Mouse (Mus musculus) adrenal gland, postnatal 10 days (tissue): ENCODE measurements around the gene Sulf2. TPM values are rescaled to one million over a fixed set of nuclear protein-coding genes. Genes with fewer than 3 reads are reported as not detected.
A peak's percentile ranks its signal among the peaks of the same experiment; 100 is the strongest.

ENCODE experiments used
- DNase-seq: peaks from one replicate; pipeline ENCODE4 v3.0.0; 2021; ENCODE audit warnings: mixed read lengths
- total RNA-seq, 2 experiments: library from RNA; stranded (reverse); gene quantifications; 2 replicates each; pipeline ENCODE4 v1.2.3; 2021

Gene Sulf2
- total RNA-seq, 2 experiments from 2014 or later: 54.5 to 62.8 TPM

DNA sequence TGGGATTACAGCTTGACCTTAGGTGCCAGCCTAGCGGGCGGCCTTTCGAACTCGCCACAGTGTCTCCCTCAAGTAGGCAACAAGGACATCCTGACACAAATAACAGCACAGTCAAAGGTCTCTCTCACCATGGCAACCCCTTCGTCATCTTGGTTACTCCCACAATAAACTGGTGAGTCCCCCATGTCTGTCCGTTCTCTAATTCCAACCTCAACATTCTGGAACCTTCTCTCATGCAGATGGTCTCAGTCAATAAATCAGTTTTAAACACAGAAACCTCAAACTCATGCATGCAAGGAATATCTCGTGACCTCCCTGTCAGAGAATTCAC, 39.2 kb downstream of the Sulf2 start:
- no peak for DNase-seq

DNA sequence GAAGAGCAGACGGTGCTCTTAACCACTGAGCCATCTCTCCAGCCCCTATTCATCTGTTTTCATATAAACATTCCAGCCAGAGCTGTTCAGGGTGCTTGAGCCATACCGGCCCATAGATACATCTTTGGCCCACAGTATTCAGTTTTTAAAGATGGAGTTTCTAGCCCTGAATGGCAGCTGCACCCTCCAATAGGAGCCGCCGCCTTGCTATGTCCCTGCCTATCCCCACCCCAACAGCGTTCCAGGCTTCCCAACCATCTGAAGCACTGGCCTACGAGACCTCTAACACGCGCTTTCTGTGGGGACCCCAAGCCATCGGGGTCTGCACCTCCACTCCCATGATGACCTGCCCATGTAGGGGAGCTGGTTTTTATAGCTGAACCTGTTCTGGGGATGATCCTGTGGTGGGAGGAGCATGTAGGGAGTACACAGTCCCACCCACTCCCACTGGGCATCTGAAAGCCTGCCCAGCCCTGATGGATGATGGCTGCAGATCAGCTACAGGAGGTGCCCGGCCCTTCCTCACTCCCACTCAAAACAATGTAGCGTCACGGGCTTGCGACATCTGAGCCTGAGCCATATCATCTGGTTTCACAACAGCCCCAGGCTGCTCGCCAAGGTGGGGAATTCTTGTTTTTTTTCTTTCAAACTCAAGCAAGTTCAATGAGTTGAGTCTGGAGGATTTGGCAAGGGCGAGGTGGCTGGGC, 39.7 kb downstream of the Sulf2 start:
- peak; percentile 90 for DNase-seq

DNA sequence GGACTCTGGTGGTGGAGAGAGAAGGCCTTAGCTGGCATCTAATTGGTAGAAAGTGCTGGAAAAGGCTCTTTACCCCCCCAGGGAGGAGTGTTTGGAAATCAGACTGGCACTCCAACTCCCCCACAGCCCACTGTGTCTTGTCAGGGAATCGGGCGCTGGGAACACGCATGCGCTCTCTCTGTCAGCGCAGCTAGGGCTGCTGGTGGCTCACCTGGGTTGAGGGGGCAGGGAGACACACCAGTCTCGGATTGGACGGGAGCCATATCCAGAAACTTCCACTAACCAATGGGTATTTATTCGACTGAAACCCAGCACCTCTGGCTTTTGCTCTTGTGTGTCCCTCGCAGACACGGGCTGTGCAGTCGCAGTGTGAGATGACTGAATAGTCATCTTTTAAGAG, 42.5 kb downstream of the Sulf2 start:
- DNase-seq: peak; percentile 47

- no peak for DNase-seq
Measured at GRCm38 (mm10) chr2:166111831-166112250, 43.6 kb downstream of the Sulf2 start.

DNA sequence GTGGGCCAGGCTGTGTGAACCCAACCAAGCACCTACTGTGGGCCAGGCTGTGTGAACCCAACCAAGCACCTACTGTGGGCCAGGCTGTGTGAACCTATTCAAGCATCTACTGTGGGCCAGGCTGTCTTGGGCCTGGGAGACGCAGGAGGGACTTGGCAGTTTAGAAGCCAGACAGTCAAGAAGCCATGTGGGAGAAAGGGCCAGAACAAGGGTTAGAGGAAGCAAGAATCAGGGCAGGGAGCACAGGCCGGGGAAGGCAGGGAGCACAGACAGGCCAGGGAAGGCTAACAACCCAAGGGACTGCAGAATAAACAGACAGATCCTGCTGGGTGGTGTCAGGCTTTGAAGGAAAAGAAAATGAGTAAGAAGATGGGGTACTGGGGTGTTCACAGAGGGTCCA, 44.2 kb downstream of the Sulf2 start:
- DNase-seq: peak; percentile 52

DNA sequence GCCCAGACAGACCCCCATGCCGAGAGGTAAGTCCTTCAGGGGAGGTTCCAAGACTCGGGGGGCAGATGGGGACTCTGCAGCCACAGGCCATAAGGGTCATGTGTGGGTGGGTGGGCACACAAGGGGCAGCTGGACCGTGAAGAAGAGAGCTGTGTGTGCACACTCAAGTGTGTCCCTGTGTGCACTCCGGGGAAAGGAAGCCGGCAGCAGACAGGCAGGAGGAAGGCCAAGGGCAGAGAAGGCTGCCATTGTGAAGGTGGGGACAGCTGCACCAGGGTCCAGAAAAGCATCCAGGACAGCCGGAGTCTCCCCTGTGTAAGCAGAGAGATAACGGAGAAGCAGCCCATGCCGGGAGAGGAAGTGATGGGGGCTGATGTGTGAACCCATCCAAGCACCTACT, 44.7 kb downstream of the Sulf2 start:
- DNase-seq: no peak

DNA sequence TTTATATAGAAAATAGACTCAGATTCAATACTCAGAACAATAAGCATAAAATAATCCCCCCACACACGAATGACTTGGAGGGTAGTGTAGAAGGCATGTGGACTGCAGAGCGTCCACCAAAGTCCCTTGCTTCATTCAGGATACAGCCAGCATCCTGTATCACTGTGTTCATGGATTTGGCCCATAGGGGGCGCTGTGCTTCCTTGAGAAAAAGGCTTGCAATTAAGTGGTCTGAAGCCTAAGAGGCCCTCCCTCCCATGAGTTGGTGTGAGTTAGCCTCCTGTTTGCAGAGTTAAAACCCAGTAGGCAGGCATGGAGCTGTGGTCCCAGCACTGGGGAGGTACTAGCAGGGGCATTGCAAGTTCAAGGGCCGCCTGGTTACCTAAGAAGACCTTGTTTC, 47.1 kb downstream of the Sulf2 start:
- DNase-seq: peak; percentile 93

GRCm38 (mm10) chr2:166107911-166108310, 47.6 kb downstream of the Sulf2 start:
- no peak for DNase-seq

DNA sequence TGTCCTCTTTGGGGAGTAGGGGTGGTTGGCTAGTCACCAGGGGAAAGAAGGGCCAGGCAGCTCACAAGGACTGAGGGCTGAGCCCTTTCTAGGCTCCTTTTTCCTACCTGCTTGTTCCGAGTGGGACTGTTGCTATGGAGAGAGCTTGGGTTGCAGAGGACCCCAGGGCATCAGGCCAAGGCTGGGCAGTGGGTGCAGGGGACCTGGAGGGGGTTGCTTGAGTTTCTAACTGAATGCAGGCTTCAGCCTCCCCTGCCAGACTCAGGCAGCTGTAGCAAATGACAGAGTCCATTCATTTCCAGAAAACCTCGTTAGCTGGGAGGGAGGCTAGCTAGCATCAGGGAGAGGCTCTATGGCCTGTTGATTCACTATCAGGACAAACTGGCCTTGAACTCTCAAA, 48.8 kb downstream of the Sulf2 start:
- no peak for DNase-seq

- DNase-seq: no peak
Measured at GRCm38 (mm10) chr2:166105911-166106310, 49.6 kb downstream of the Sulf2 start.

- DNase-seq: no peak
Measured at GRCm38 (mm10) chr2:166102893-166103292, 52.6 kb downstream of the Sulf2 start.

DNA sequence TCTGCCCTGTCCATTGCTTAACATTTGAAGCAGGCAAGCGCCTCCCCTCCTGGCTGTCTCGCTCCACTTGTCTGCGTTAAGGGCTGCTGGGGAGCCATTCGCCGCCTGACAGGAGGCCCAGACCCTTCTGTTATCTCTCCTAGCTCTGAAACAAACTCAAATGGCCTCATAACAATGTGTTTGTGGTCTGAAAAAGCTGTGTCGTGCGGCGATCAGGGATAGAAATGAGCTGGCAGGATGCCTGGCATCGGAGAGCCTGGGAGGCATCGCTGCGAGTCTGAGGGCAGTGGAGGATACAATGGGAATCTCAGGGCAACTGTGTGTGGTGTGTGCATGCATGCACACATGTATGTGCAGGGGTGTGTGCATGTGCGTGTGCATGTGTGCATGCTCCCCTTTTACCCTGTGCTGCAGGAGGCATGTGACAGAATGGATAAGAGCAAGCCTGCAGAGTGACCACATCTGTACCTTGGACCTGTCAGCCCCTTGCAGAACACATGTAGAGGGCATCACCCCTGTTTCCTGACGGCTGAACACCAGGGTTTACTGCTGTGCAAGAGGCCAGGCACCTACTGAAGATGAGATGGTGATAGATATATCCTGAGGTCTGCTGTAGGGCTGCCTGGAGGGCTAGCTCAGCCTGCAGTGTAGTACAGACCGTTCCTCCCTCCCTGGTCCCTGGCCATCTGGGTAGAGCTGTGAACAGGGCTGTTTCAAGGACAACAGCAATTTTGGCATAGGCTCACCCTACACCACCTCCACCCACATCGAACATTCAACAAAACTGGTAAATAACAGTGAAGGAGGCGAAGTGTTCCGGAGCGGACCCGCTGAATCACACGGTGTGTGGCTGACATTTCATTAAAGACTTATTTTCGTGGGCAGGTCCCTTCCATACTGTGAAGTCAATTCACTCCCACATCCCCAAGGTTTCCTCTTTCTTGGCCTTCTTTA, 54.9 kb downstream of the Sulf2 start:
- DNase-seq: no peak

GRCm38 (mm10) chr2:166098292-166098933, 57.0 kb downstream of the Sulf2 start:
- no peak for DNase-seq

- peak; percentile 58 for DNase-seq
Measured at GRCm38 (mm10) chr2:166097443-166098291, 57.8 kb downstream of the Sulf2 start.

GRCm38 (mm10) chr2:166096834-166097233, 58.6 kb downstream of the Sulf2 start:
- DNase-seq: no peak

DNA sequence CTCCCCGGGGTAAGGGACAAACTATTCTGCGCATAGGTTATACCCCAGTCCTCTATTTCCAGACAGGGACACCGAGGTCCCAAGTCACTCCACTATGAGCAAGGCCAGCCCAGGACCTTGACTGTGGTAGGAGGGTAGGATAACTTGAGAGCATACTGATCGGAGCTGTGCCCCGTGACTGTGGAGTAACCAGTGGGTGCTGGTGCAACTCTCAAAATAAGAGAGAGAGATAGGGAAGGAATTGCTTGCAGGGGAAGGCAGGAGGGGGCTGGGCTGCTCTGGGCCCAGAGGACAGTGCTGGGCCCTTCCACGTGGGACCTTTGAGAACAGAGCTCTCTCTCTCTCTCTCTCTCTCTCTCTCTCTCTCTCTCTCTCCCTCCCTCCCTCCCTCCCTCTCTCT, 59.2 kb downstream of the Sulf2 start:
- DNase-seq: no peak

- no peak for DNase-seq
Measured at GRCm38 (mm10) chr2:166092412-166092811, 63.1 kb downstream of the Sulf2 start.

DNA sequence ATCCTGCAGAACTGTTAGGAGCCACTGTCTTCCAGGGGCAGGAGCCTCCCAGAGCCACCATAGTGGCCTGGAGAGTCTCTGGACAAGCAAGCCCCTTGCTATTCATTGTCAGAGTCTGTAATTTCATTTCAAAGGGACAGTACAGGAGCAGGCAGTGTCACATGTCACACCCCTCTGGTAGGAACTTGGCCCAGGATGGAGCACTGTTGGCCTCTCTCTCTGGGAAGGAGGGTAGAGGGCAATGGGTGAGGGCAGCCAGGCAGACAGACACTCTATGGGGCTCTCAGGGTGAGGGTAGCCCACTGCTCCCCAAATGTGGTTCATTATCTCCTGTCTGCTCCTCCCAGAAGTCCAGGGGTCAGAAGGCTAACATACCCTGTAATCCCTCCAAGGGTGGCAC, 63.9 kb downstream of the Sulf2 start:
- peak; percentile 54 for DNase-seq

DNA sequence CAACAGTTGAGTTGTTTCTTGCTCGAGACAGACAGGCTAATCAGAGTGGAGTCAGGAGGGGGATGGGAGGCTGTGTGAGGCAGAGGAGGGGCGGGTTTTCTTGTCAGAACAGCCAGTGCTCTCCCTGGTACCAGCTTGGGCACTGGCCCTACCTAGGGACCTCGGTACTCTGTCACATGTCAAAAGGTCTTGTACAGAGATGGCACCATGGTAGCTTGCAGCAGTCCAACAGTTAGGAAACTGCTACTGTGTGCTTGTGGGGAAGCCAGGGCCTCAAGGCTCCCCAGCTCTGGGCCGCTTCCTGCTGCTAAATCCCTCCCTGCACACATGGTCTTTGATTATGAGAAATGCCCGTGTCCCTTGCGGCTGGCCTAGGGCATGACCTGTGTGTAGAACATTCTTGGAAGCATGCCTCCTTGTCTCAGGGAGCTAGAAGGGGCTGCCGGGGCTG, 65.3 kb downstream of the Sulf2 start:
- peak; percentile 51 for DNase-seq

GRCm38 (mm10) chr2:166088991-166089390, 66.5 kb downstream of the Sulf2 start:
- DNase-seq: peak; percentile 74

- peak; percentile 64 for DNase-seq
Measured at GRCm38 (mm10) chr2:166086457-166087233, 68.8 kb downstream of the Sulf2 start.
